Mouse (Mus musculus) liver, postnatal 0 days (tissue): ENCODE results near the gene Serpina9.

ENCODE experiments used
- CTCF ChIP-seq: sonication (generic); IDR thresholded peaks from 2 replicates; pipeline ENCODE4 v1.5.1; 2016; ENCODE audit warnings: antibody characterized with exemption, low read depth
- EP300 ChIP-seq: IDR thresholded peaks from 2 replicates; pipeline ENCODE4 v1.6.1; 2016; ENCODE audit warnings: antibody characterized with exemption, low read depth, mild to moderate bottlenecking

DNA sequence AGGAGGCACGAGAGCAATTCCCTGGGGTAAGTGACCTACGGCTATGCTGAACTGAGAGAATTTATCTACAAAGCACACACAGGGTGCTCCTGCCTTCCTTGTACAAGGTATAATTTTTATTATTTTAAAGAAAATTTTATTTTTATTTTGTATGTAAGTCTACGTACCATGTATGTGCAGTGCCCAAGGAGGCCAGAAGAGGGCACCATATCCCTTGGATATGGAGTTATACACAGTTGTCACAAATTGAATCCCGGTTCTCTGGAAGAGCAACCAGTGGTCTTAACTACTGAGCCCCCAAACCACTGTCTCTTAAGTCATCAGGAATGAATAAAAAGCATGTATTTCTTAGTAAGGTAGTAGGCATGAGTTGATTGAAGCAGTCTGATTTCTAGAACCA, 28.6 kb downstream of the Serpina9 start:
- TF ChIP-seq EP300 (no peak), CTCF (peak; percentile 65)
